Mouse (Mus musculus) ES-Bruce4 (cell line): Measurements from ENCODE around the gene Lasp1.

Experiments
- CTCF ChIP-seq: IDR thresholded peaks from one replicate; pipeline ENCODE4 v1.8.1; 2011; ENCODE audit warnings: low read depth, low read length
- POLR2A ChIP-seq: IDR thresholded peaks from one replicate; pipeline ENCODE4 v1.8.1; 2011; ENCODE audit warnings: low read length; ENCODE audit not compliant: insufficient read depth

DNA sequence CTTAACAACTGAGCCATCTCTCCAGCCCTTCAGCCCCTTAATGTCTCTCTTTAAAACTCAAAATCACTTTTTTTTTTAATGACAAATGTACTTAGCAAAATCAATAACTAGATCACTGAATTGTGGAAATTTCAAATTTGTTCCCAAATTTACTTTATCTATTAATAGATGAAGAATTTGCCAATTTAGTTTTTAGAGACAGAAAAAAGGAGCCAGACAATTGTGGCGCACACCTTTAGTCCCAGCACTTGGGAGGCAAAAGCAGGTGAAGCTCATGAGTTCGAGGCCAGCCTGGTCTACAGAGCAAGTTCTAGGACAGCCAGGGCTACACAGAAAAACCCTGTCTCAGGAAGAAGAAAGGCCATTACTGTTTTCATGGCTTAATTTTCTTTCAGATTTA, 52.8 kb downstream of the Lasp1 start:
- no peak for TF ChIP-seq CTCF
- no peak for TF ChIP-seq POLR2A
